Mouse (Mus musculus) embryo, embryonic 9.5 days (tissue): ENCODE measurements around the gene Pla2g4d.

Source experiments
- DNase-seq: peaks from one replicate; pipeline ENCODE4 v3.0.0-alpha.2; 2017; ENCODE audit errors: extremely low spot score

Pla2g4d gene

GRCm38 (mm10) chr2:120288995-120289394, at the start of gene Pla2g4d:
Gene Pla2g4d (minus strand): TSS chr2:120289197.
- no peak for DNase-seq

GRCm38 (mm10) chr2:120337886-120338285, 48.9 kb upstream of the Pla2g4d start:
- no peak for DNase-seq

- no peak for DNase-seq
Observed at GRCm38 (mm10) chr2:120331575-120331974, 42.6 kb upstream of the Pla2g4d start.

- no peak for DNase-seq
Observed at GRCm38 (mm10) chr2:120315077-120315476, 26.1 kb upstream of the Pla2g4d start.

GRCm38 (mm10) chr2:120314487-120314886, 25.5 kb upstream of the Pla2g4d start:
- DNase-seq = no peak

- no peak for DNase-seq
Observed at GRCm38 (mm10) chr2:120313976-120314375, 25.0 kb upstream of the Pla2g4d start, which contains the start of gene Pla2g4f. Gene Pla2g4f (minus strand): TSS chr2:120314165.

- no peak for DNase-seq
Observed at GRCm38 (mm10) chr2:120312276-120312825, 23.4 kb upstream of the Pla2g4d start.

GRCm38 (mm10) chr2:120304113-120304512, 15.1 kb upstream of the Pla2g4d start:
- no peak for DNase-seq

- DNase-seq = no peak
Observed at GRCm38 (mm10) chr2:120301076-120301475, 12.1 kb upstream of the Pla2g4d start.

- DNase-seq = no peak
Observed at GRCm38 (mm10) chr2:120299866-120300265, 10.9 kb upstream of the Pla2g4d start.

- no peak for DNase-seq
Observed at GRCm38 (mm10) chr2:120296160-120296559, 7.2 kb upstream of the Pla2g4d start.

GRCm38 (mm10) chr2:120291471-120292078, 2.6 kb upstream of the Pla2g4d start:
- DNase-seq = no peak

GRCm38 (mm10) chr2:120288401-120288800, 596 bp downstream of the Pla2g4d start:
- DNase-seq = no peak

- no peak for DNase-seq
Observed at GRCm38 (mm10) chr2:120285639-120286038, 3.4 kb downstream of the Pla2g4d start.

GRCm38 (mm10) chr2:120284705-120285104, 4.3 kb downstream of the Pla2g4d start:
- no peak for DNase-seq

- no peak for DNase-seq
Observed at GRCm38 (mm10) chr2:120284094-120284493, 4.9 kb downstream of the Pla2g4d start.

- no peak for DNase-seq
Observed at GRCm38 (mm10) chr2:120283550-120283949, 5.4 kb downstream of the Pla2g4d start.

- no peak for DNase-seq
Observed at GRCm38 (mm10) chr2:120281221-120281620, 7.8 kb downstream of the Pla2g4d start.

- DNase-seq = peak; percentile 48
Observed at GRCm38 (mm10) chr2:120279961-120280360, 9.0 kb downstream of the Pla2g4d start.

- no peak for DNase-seq
Observed at GRCm38 (mm10) chr2:120276951-120277350, 12.0 kb downstream of the Pla2g4d start.

- peak; percentile 58 for DNase-seq
Observed at GRCm38 (mm10) chr2:120268635-120269034, 20.4 kb downstream of the Pla2g4d start.

GRCm38 (mm10) chr2:120265523-120265922, 23.5 kb downstream of the Pla2g4d start:
- no peak for DNase-seq

- no peak for DNase-seq
Observed at GRCm38 (mm10) chr2:120264858-120265257, 24.1 kb downstream of the Pla2g4d start.

GRCm38 (mm10) chr2:120262876-120263275, 26.1 kb downstream of the Pla2g4d start:
- no peak for DNase-seq
